Comparison of ENCODE assay signal across 9 mouse cellular contexts in the genomic region with DNA sequence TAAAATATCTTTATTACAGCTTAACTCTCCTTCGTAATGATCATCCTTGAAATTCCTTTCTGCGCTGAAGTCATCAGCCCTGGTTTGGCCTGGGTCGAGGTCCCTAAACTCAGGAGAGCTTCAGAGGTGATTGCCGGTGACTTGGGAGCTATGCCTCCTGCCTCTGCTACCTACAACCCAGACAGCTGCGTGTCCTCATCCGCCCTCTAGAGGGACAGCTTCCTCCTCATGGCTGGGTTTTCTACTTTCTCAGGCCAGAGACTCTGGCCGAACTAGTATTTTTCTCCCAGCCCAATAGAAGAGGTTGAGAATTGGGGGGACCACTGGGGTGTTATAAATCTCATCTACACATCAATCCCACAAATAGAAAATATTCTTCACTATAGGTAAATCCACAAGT. TPM values are rescaled to one million over a fixed set of nuclear protein-coding genes. Genes with fewer than 3 reads are reported as not detected.
DNase-seq lines count a peak whose midpoint lies in the region; TF ChIP-seq lines count a peak whose summit lies in the region.
"Had no signal": no experiment of that assay in that cellular context is flagged by ENCODE, and none has a peak within 500 bp of the region (broad histone marks: within the 10 kb centered on the region; RNA-seq: fewer than 3 reads in every experiment).

No protein-coding gene starts in this region.

- H3K36me3 ChIP-seq in limb, embryonic 10.5 days, result no peaks in the 10 kb centered on the region
- H3K36me3 ChIP-seq in forebrain, embryonic 10.5 days (replicated peaks), result no peaks in the 10 kb centered on the region
- H3K36me3 ChIP-seq: hindbrain, embryonic 15.5 days had no signal

- intact Hi-C loops in left cerebral cortex, adult 2 months (cut with DNase I), result loop anchor here (10.0 kb wide), 1 partner anchor 958 kb away; no protein-coding TSS in a partner anchor
- intact Hi-C loops in left cerebral cortex, postnatal 25 days (cut with DNase I), result no loop called here

- peaks cover 6% of the 10 kb centered on the region for H3K4me1 ChIP-seq in limb, embryonic 10.5 days
- no peaks in the 10 kb centered on the region; the same call in 1 of the 2 replicates for H3K4me1 ChIP-seq in forebrain, embryonic 10.5 days

- no peak for TF ChIP-seq POLR2A in brain, embryonic 14.5 days (IDR thresholded peaks at IDR 0.05; ENCODE audit: borderline replicate concordance, extremely low read depth, insufficient read depth, insufficient read length, poor library complexity, severe bottlenecking)

- H3K4me3 ChIP-seq in left cerebral cortex, adult 2 months, result no peak overlapping the region
- no peak overlapping the region for H3K4me3 ChIP-seq in limb, embryonic 10.5 days
- H3K4me3 ChIP-seq in forebrain, embryonic 10.5 days, result no peak overlapping the region
- H3K4me3 ChIP-seq: hindbrain, embryonic 15.5 days had no signal

- 58% methylated on average over 7 of the region's 7 CpGs for WGBS in limb, embryonic 10.5 days
- WGBS in forebrain, embryonic 10.5 days, result 67% methylated on average over 7 of the region's 7 CpGs

- no peaks in the 10 kb centered on the region for H3K9me3 ChIP-seq in limb, embryonic 10.5 days (replicated peaks)
- H3K9me3 ChIP-seq in forebrain, embryonic 10.5 days, result no peaks in the 10 kb centered on the region
- H3K9me3 ChIP-seq: hindbrain, embryonic 15.5 days had no signal

- peak; percentile 21 for DNase-seq in adrenal gland, postnatal 14 days
- DNase-seq in adrenal gland, adult 18-20 months (ENCODE audit: low spot score in 2 of 2), result no peak
- no peak for DNase-seq in left cerebral cortex, adult 2 months (ENCODE audit: extremely low spot score in 1 of 2, low spot score in 2 of 2)
- no peak for DNase-seq in left cerebral cortex, postnatal 25 days (ENCODE audit: low spot score in 2 of 2)
- peak; percentile 10 for DNase-seq in CD4-positive helper T cell, adult 2 months (ENCODE audit: low read depth, low spot score)
- DNase-seq in brain, embryonic 14.5 days (ENCODE audit: low read depth), result no peak
- no peak for DNase-seq in limb, embryonic 10.5 days (ENCODE audit: low spot score)
- DNase-seq in forebrain, embryonic 10.5 days (ENCODE audit: extremely low spot score, low spot score), result no peak

- no peak overlapping the region for H3K27ac ChIP-seq in left cerebral cortex, adult 2 months
- H3K27ac ChIP-seq in limb, embryonic 10.5 days, result no peak overlapping the region
- H3K27ac ChIP-seq in forebrain, embryonic 10.5 days, result no peak overlapping the region
- H3K27ac ChIP-seq: hindbrain, embryonic 15.5 days had no signal

- peak; percentile 44 for TF ChIP-seq CTCF in left cerebral cortex, adult 2 months (IDR thresholded peaks at IDR 0.05)
- TF ChIP-seq CTCF in brain, embryonic 14.5 days (IDR thresholded peaks at IDR 0.05; ENCODE audit: borderline replicate concordance, extremely low read depth, insufficient read depth, insufficient read length), result peak; percentile 57; the same call in 1 of the 2 replicates

- no peaks in the 10 kb centered on the region for H3K27me3 ChIP-seq in limb, embryonic 10.5 days (ENCODE audit: low read depth, poor library complexity, severe bottlenecking)
- no peaks in the 10 kb centered on the region for H3K27me3 ChIP-seq in forebrain, embryonic 10.5 days (ENCODE audit: poor library complexity, severe bottlenecking)
- H3K27me3 ChIP-seq: hindbrain, embryonic 15.5 days had no signal

RNA-seq across cellular contexts. Expression of a gene that starts 52.5 kb away (rescaled TPM):
- total RNA-seq in adrenal gland, postnatal 14 days (2021), result 33.7 and 36.4 TPM in 2 replicates
- total RNA-seq in adrenal gland, adult 18-20 months (2021), result 10 to 100 TPM; 32.2 to 36.6 TPM
- total RNA-seq in left cerebral cortex, adult 2 months (2021), result 10 to 100 TPM; 13.3 to 13.4 TPM
- 10 to 100 TPM in 1 of 2 experiments, 1 to 10 TPM in 1; 9.8 to 11.3 TPM for total RNA-seq in left cerebral cortex, postnatal 25 days (2021)
- polyA plus RNA-seq in brain, embryonic 14.5 days (2012; rRNA removed), result 6.8 and 11.1 TPM in 2 replicates
- 15.6 and 21.7 TPM in 2 replicates for polyA plus RNA-seq in limb, embryonic 10.5 days (2016; fragmentation: Nextera tagmentation; extraction: Ambion mirVana)
- polyA plus RNA-seq in forebrain, embryonic 10.5 days (2016; fragmentation: Nextera tagmentation; extraction: Ambion mirVana), result 16.0 and 17.1 TPM in 2 replicates

Comparison
In these comparisons a context has a peak if more than half of its experiments do, and no peak if none do; other contexts are left out.
1. DNase-seq: peak in adrenal gland, postnatal 14 days (single experiment) and CD4-positive helper T cell, adult 2 months (single experiment); none in adrenal gland, adult 18-20 months (0 of 2), left cerebral cortex, adult 2 months (0 of 2), left cerebral cortex, postnatal 25 days (0 of 2), brain, embryonic 14.5 days (single experiment), limb, embryonic 10.5 days (single experiment) and forebrain, embryonic 10.5 days (single experiment).